Comparison of ENCODE assay signal across 21 mouse cellular contexts in the genomic region with DNA sequence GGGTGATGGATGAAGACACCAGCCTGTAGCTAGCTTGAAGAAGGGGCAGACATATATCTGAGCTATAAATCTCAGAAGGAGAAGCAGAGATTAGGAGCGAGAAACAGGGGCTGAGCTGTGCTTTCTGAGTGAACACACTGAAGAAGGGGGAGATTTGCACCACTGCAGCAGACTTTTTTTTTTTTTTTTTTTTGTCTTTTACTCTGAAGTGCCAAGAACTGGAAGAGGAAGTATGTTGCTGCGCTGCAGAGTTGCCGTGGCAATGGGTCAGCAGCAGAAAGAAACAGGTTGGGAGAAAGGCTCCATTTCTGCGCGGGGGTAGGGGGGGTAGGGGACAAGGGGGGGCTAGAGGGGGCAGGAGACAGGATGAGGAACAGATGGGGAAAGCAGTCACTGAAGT. TPM values are rescaled to one million over a fixed set of nuclear protein-coding genes. Genes with fewer than 3 reads are reported as not detected.
A peak's percentile ranks its signal among the peaks of the same experiment; 100 is the strongest.
DNase-seq lines count a peak whose midpoint lies in the region; ATAC-seq lines count a peak whose summit lies in the region.
"Had no signal": no experiment of that assay in that cellular context is flagged by ENCODE, and none has a peak within 500 bp of the region (broad histone marks: within the 10 kb centered on the region; RNA-seq: fewer than 3 reads in every experiment).

No protein-coding gene starts in this region.

- no peaks in the 10 kb centered on the region for H3K9me3 ChIP-seq in forebrain, embryonic 14.5 days (replicated peaks; ENCODE audit: control insufficient read depth, low read length)
- H3K9me3 ChIP-seq in forebrain, embryonic 12.5 days = no peaks in the 10 kb centered on the region
- no peaks in the 10 kb centered on the region for H3K9me3 ChIP-seq in limb, embryonic 10.5 days (replicated peaks)
- H3K9me3 ChIP-seq: heart, embryonic 12.5 days; midbrain, embryonic 15.5 days had no signal

- no peaks in the 10 kb centered on the region for H3K36me3 ChIP-seq in forebrain, embryonic 14.5 days (ENCODE audit: control insufficient read depth, insufficient read depth, low read length)
- H3K36me3 ChIP-seq in forebrain, embryonic 12.5 days (replicated peaks) = no peaks in the 10 kb centered on the region
- H3K36me3 ChIP-seq in limb, embryonic 10.5 days = no peaks in the 10 kb centered on the region
- H3K36me3 ChIP-seq: heart, embryonic 12.5 days; midbrain, embryonic 15.5 days had no signal

- WGBS in forebrain, embryonic 14.5 days = 32% methylated on average over 5 of the region's 5 CpGs
- WGBS in forebrain, embryonic 12.5 days = 36% methylated on average over 5 of the region's 5 CpGs
- 21% methylated on average over 5 of the region's 5 CpGs for WGBS in limb, embryonic 10.5 days

- H3K27me3 ChIP-seq in forebrain, embryonic 14.5 days (replicated peaks; ENCODE audit: control insufficient read depth, insufficient read depth, low read length) = no peaks in the 10 kb centered on the region
- H3K27me3 ChIP-seq in forebrain, embryonic 12.5 days = no peaks in the 10 kb centered on the region
- H3K27me3 ChIP-seq in limb, embryonic 10.5 days (ENCODE audit: low read depth, poor library complexity, severe bottlenecking) = peaks cover 3% of the 10 kb centered on the region; the same call in 1 of the 2 replicates
- H3K27me3 ChIP-seq: midbrain, embryonic 15.5 days had no signal

- H3K4me3 ChIP-seq in forebrain, embryonic 14.5 days (ENCODE audit: low read depth, low read length) = no peak overlapping the region
- H3K4me3 ChIP-seq in forebrain, embryonic 12.5 days (replicated peaks) = no peak overlapping the region
- H3K4me3 ChIP-seq in limb, embryonic 10.5 days = no peak overlapping the region
- H3K4me3 ChIP-seq: erythroblast, embryonic 14.5 days; heart, embryonic 12.5 days; midbrain, embryonic 15.5 days had no signal

- DNase-seq in forebrain, embryonic 14.5 days (ENCODE audit: low spot score) = peak; percentile 10
- DNase-seq in spleen, postnatal 36 days (ENCODE audit: low spot score in 2 of 2) = peak; percentile 40 to 43
- DNase-seq in spleen, adult 12 weeks (ENCODE audit: low spot score) = no peak
- DNase-seq in limb, embryonic 10.5 days (ENCODE audit: low spot score) = no peak
- no peak for DNase-seq in MN1 (ENCODE audit: low spot score)
- no peak for DNase-seq in gastrocnemius, postnatal 10 days
- DNase-seq in adrenal gland, postnatal 10 days = no peak
- DNase-seq: cerebellum, adult 11 months; gastrocnemius, postnatal 25 days; heart, postnatal 4 days; lung, postnatal 14 days; thymus, postnatal 36 days had no signal

- ATAC-seq in forebrain, embryonic 14.5 days = no peak
- ATAC-seq in forebrain, embryonic 12.5 days (ENCODE audit: low FRiP score) = no peak
- ATAC-seq: activated CD4-positive, CD25-positive, alpha-beta regulatory T cell, adult 4 months; inflammation-experienced regulatory T-cells, adult 6 months; midbrain, embryonic 15.5 days had no signal

- H3K4me1 ChIP-seq in forebrain, embryonic 14.5 days (ENCODE audit: control insufficient read depth, insufficient read depth, low read length) = no peaks in the 10 kb centered on the region; the same call in 1 of the 2 replicates
- H3K4me1 ChIP-seq in forebrain, embryonic 12.5 days = peaks cover 11% of the 10 kb centered on the region; the same call in 1 of the 2 replicates
- H3K4me1 ChIP-seq in limb, embryonic 10.5 days = peaks cover 43% of the 10 kb centered on the region
- H3K4me1 ChIP-seq: heart, embryonic 12.5 days had no signal

- H3K27ac ChIP-seq in forebrain, embryonic 14.5 days (ENCODE audit: low read depth, low read length) = no peak overlapping the region
- no peak overlapping the region for H3K27ac ChIP-seq in forebrain, embryonic 12.5 days
- H3K27ac ChIP-seq in limb, embryonic 10.5 days = 0 out of 2 replicates have a peak overlapping the region, but pooled peaks have one; percentile 26
- H3K27ac ChIP-seq: liver, embryonic 14.5 days; midbrain, embryonic 15.5 days had no signal

- H3K9ac ChIP-seq in forebrain, embryonic 14.5 days (ENCODE audit: low read length) = no peak overlapping the region
- H3K9ac ChIP-seq in forebrain, embryonic 12.5 days = no peak overlapping the region
- H3K9ac ChIP-seq: heart, embryonic 12.5 days; liver, embryonic 14.5 days; midbrain, embryonic 15.5 days had no signal

- no peak overlapping the region for H3K4me2 ChIP-seq in forebrain, embryonic 14.5 days (ENCODE audit: low read length)
- no peak overlapping the region for H3K4me2 ChIP-seq in forebrain, embryonic 12.5 days
- H3K4me2 ChIP-seq: heart, embryonic 12.5 days; midbrain, embryonic 15.5 days had no signal

RNA-seq across cellular contexts. Expression of gene Cldn14, which starts 2.6 kb away (rescaled TPM):
- not detected in 2 replicates for polyA plus RNA-seq in forebrain, embryonic 14.5 days (2014; fragmentation: Nextera tagmentation; extraction: Ambion mirVana)
- not detected in 2 replicates for polyA plus RNA-seq in forebrain, embryonic 12.5 days (2016; fragmentation: Nextera tagmentation; extraction: Ambion mirVana)
- not detected in 2 replicates for polyA plus RNA-seq in limb, embryonic 10.5 days (2016; fragmentation: Nextera tagmentation; extraction: Ambion mirVana)
- total RNA-seq in gastrocnemius, postnatal 10 days (2021) = under 1 TPM in 1 of 2 experiments, not detected in 1; 0.16 TPM
- 1 to 10 TPM; 1.2 to 2.5 TPM for total RNA-seq in adrenal gland, postnatal 10 days (2021)
- total RNA-seq: gastrocnemius, postnatal 25 days; heart, postnatal 4 days had no signal
- polyA plus RNA-seq: activated CD4-positive, CD25-positive, alpha-beta regulatory T cell, adult 4 months; heart, embryonic 12.5 days; inflammation-experienced regulatory T-cells, adult 6 months; kidney, embryonic 14.5 days; limb, embryonic 11.5 days; midbrain, embryonic 15.5 days had no signal

Comparison
In these comparisons a context has a peak if more than half of its experiments do, and no peak if none do; other contexts are left out.
1. DNase-seq: peak in forebrain, embryonic 14.5 days (single experiment) and spleen, postnatal 36 days (2 of 2); none in spleen, adult 12 weeks (single experiment), limb, embryonic 10.5 days (single experiment), MN1 (single experiment), gastrocnemius, postnatal 10 days (single experiment) and adrenal gland, postnatal 10 days (single experiment).